Comparison of ENCODE assay signal across 10 mouse cellular contexts in genomic region chr15:11037376-11037695, GRCm38 (mm10). TPM values are rescaled to one million over a fixed set of nuclear protein-coding genes. Genes with fewer than 3 reads are reported as not detected.
DNase-seq lines count a peak whose midpoint lies in the region; ATAC-seq and TF ChIP-seq lines count a peak whose summit lies in the region.
"Had no signal": no experiment of that assay in that cellular context is flagged by ENCODE, and none has a peak within 500 bp of the region (broad histone marks: within the 10 kb centered on the region; RNA-seq: fewer than 3 reads in every experiment).

No protein-coding gene starts in this region.

- no peaks in the 10 kb centered on the region for H3K9me3 ChIP-seq in heart, embryonic 15.5 days (replicated peaks)
- no peaks in the 10 kb centered on the region for H3K9me3 ChIP-seq in hindbrain, embryonic 14.5 days (ENCODE audit: control insufficient read depth, low read length)
- no peaks in the 10 kb centered on the region for H3K9me3 ChIP-seq in midbrain, embryonic 14.5 days (ENCODE audit: control insufficient read depth, low read length)

- H3K79me2 ChIP-seq in heart, adult 2 months (replicated peaks; ENCODE audit: control insufficient read depth, insufficient read depth, low read length): no peaks in the 10 kb centered on the region

- peak overlapping the region; percentile 43 for H3K4me3 ChIP-seq in heart, embryonic 15.5 days
- H3K4me3 ChIP-seq in heart, adult 2 months: no peak overlapping the region
- peak overlapping the region; percentile 39 for H3K4me3 ChIP-seq in hindbrain, embryonic 14.5 days (replicated peaks; ENCODE audit: low read length)
- peak overlapping the region; percentile 36 for H3K4me3 ChIP-seq in midbrain, embryonic 14.5 days (replicated peaks; ENCODE audit: low read depth, low read length)

- H3K27ac ChIP-seq in heart, embryonic 15.5 days: no peak overlapping the region
- no peak overlapping the region for H3K27ac ChIP-seq in heart, adult 2 months
- H3K27ac ChIP-seq in hindbrain, embryonic 14.5 days: no peak overlapping the region
- no peak overlapping the region for H3K27ac ChIP-seq in midbrain, embryonic 14.5 days (replicated peaks; ENCODE audit: low read depth, low read length)

- H3K27me3 ChIP-seq in heart, embryonic 15.5 days: peaks cover 50% of the 10 kb centered on the region
- H3K27me3 ChIP-seq in heart, adult 2 months (ENCODE audit: control insufficient read depth, insufficient read depth, low read length): peaks cover 6% of the 10 kb centered on the region; the same call in 1 of the 2 replicates
- H3K27me3 ChIP-seq in hindbrain, embryonic 14.5 days (ENCODE audit: control insufficient read depth, insufficient read depth, low read length): peaks cover 42% of the 10 kb centered on the region
- H3K27me3 ChIP-seq in midbrain, embryonic 14.5 days (ENCODE audit: control insufficient read depth, insufficient read depth, low read length): peaks cover 41% of the 10 kb centered on the region

- no peak for DNase-seq in heart, adult 2 months
- peak; percentile 36 for DNase-seq in ZHBTc4 (ENCODE audit: low read depth, low spot score)
- DNase-seq in hindbrain, embryonic 14.5 days (ENCODE audit: low spot score): peak; percentile 27
- DNase-seq in midbrain, embryonic 14.5 days: peak; percentile 43
- DNase-seq in B cell, adult 2 months: no peak
- DNase-seq in adrenal gland, adult 8-10 months: no peak
- DNase-seq: cerebellum, adult 11 months had no signal

- H3K4me2 ChIP-seq in heart, embryonic 15.5 days: peak overlapping the region; percentile 58
- peak overlapping the region; percentile 81 for H3K4me2 ChIP-seq in hindbrain, embryonic 14.5 days (replicated peaks)
- peak overlapping the region; percentile 65 for H3K4me2 ChIP-seq in midbrain, embryonic 14.5 days (ENCODE audit: low read length)

- no peaks in the 10 kb centered on the region for H3K36me3 ChIP-seq in heart, embryonic 15.5 days
- H3K36me3 ChIP-seq in heart, adult 2 months (ENCODE audit: control insufficient read depth, insufficient read depth, low read length): no peaks in the 10 kb centered on the region
- no peaks in the 10 kb centered on the region for H3K36me3 ChIP-seq in hindbrain, embryonic 14.5 days (replicated peaks; ENCODE audit: control insufficient read depth, insufficient read depth)
- H3K36me3 ChIP-seq in midbrain, embryonic 14.5 days (ENCODE audit: control insufficient read depth, insufficient read depth, low read length): no peaks in the 10 kb centered on the region

- TF ChIP-seq CTCF in heart, adult 2 months (IDR thresholded peaks at IDR 0.05): no peak

- TF ChIP-seq EP300 in heart, adult 2 months (IDR thresholded peaks at IDR 0.05; ENCODE audit: insufficient read depth, low read depth, low read length): no peak

- peaks cover 16% of the 10 kb centered on the region for H3K4me1 ChIP-seq in heart, embryonic 15.5 days (replicated peaks)
- no peaks in the 10 kb centered on the region; the same call in 1 of the 2 replicates for H3K4me1 ChIP-seq in heart, adult 2 months (ENCODE audit: control insufficient read depth, insufficient read depth, low read length)
- peaks cover 15% of the 10 kb centered on the region for H3K4me1 ChIP-seq in hindbrain, embryonic 14.5 days (replicated peaks; ENCODE audit: control insufficient read depth, insufficient read depth, low read length)
- peaks cover 12% of the 10 kb centered on the region for H3K4me1 ChIP-seq in midbrain, embryonic 14.5 days (ENCODE audit: control insufficient read depth, insufficient read depth, low read length)

- H3K9ac ChIP-seq in heart, embryonic 15.5 days: no peak overlapping the region
- no peak overlapping the region for H3K9ac ChIP-seq in heart, adult 2 months (ENCODE audit: low read depth, low read length)
- peak overlapping the region; percentile 54 for H3K9ac ChIP-seq in hindbrain, embryonic 14.5 days
- H3K9ac ChIP-seq in midbrain, embryonic 14.5 days (replicated peaks; ENCODE audit: low read length): peak overlapping the region; percentile 47; the same call in 1 of the 2 replicates

- intact Hi-C loops in heart, adult 2 months (cut with DNase I): loop anchor here (10.0 kb wide), 1 partner anchor 207 kb away; no protein-coding TSS in a partner anchor

- TF ChIP-seq POLR2A in heart, adult 2 months (IDR thresholded peaks at IDR 0.05; ENCODE audit: insufficient read depth, low read depth, low read length): no peak

- WGBS in heart, embryonic 15.5 days: 3% methylated on average over 8 of the region's 8 CpGs
- WGBS in heart, adult 2 months: 7% methylated on average over 8 of the region's 8 CpGs
- 5% methylated on average over 8 of the region's 8 CpGs for WGBS in hindbrain, embryonic 14.5 days
- WGBS in midbrain, embryonic 14.5 days: 4% methylated on average over 8 of the region's 8 CpGs

- ATAC-seq in heart, embryonic 15.5 days (replicated peaks; ENCODE audit: insufficient number of reproducible peaks, insufficient read depth, low FRiP score, low read depth): no peak
- peak; percentile 41; the same call in 1 of the 2 replicates for ATAC-seq in hindbrain, embryonic 14.5 days (ENCODE audit: low FRiP score)
- no peak for ATAC-seq in midbrain, embryonic 14.5 days (ENCODE audit: low FRiP score, low TSS enrichment)
- no peak for ATAC-seq in activated CD4-positive, CD25-positive, alpha-beta regulatory T cell, adult 4 months

RNA-seq across cellular contexts. Expression of gene Rxfp3, which starts 0.5 kb away (rescaled TPM):
- 0.04 TPM in 1 of 2 replicates, not detected in the other for polyA plus RNA-seq in heart, embryonic 15.5 days (2015; fragmentation: Nextera tagmentation; extraction: Ambion mirVana)
- total RNA-seq in heart, adult 2 months (2021): under 1 TPM; 0.05 to 0.09 TPM
- polyA plus RNA-seq in heart, adult 2 months (2012; rRNA removed): 0.06 and 0.08 TPM in 2 replicates
- 4.0 and 4.3 TPM in 2 replicates for polyA plus RNA-seq in hindbrain, embryonic 14.5 days (2014; fragmentation: Nextera tagmentation; extraction: Ambion mirVana)
- 2.5 TPM in 2 replicates for polyA plus RNA-seq in midbrain, embryonic 14.5 days (2014; fragmentation: Nextera tagmentation; extraction: Ambion mirVana)
- not detected for polyA plus RNA-seq in activated CD4-positive, CD25-positive, alpha-beta regulatory T cell, adult 4 months (2017; shearing (Covaris generic))
- total RNA-seq in adrenal gland, adult 8-10 months (2022): under 1 TPM in 1 of 4 experiments, not detected in 3; 0.06 TPM

RNA-seq across cellular contexts. Expression of gene Adamts12, which starts 27.3 kb away (rescaled TPM):
- 1.7 and 2.0 TPM in 2 replicates for polyA plus RNA-seq in heart, embryonic 15.5 days (2015; fragmentation: Nextera tagmentation; extraction: Ambion mirVana)
- 1 to 10 TPM; 1.3 to 2.7 TPM for total RNA-seq in heart, adult 2 months (2021)
- polyA plus RNA-seq in heart, adult 2 months (2012; rRNA removed): 0.64 and 1.7 TPM in 2 replicates
- polyA plus RNA-seq in hindbrain, embryonic 14.5 days (2014; fragmentation: Nextera tagmentation; extraction: Ambion mirVana): 2.0 and 3.1 TPM in 2 replicates
- 0.70 and 2.8 TPM in 2 replicates for polyA plus RNA-seq in midbrain, embryonic 14.5 days (2014; fragmentation: Nextera tagmentation; extraction: Ambion mirVana)
- under 1 TPM in 1 of 2 experiments, not detected in 1; 0.08 TPM for polyA plus RNA-seq in activated CD4-positive, CD25-positive, alpha-beta regulatory T cell, adult 4 months (2017; shearing (Covaris generic))
- total RNA-seq in adrenal gland, adult 8-10 months (2022): 1 to 10 TPM; 2.0 to 4.2 (median 2.8) TPM

RNA-seq across cellular contexts. Expression of gene Slc45a2, which starts 36.8 kb away (rescaled TPM):
- polyA plus RNA-seq in heart, embryonic 15.5 days (2015; fragmentation: Nextera tagmentation; extraction: Ambion mirVana): 0.08 and 0.13 TPM in 2 replicates
- total RNA-seq in heart, adult 2 months (2021): not detected
- 0.06 TPM in 1 of 2 replicates, not detected in the other for polyA plus RNA-seq in heart, adult 2 months (2012; rRNA removed)
- 0.20 and 0.23 TPM in 2 replicates for polyA plus RNA-seq in hindbrain, embryonic 14.5 days (2014; fragmentation: Nextera tagmentation; extraction: Ambion mirVana)
- polyA plus RNA-seq in midbrain, embryonic 14.5 days (2014; fragmentation: Nextera tagmentation; extraction: Ambion mirVana): 0.36 TPM in 1 of 2 replicates, not detected in the other
- not detected for polyA plus RNA-seq in activated CD4-positive, CD25-positive, alpha-beta regulatory T cell, adult 4 months (2017; shearing (Covaris generic))
- not detected for total RNA-seq in adrenal gland, adult 8-10 months (2022)
- total RNA-seq: layer of hippocampus, postnatal 36 days had no signal

RNA-seq across cellular contexts. Expression of gene Amacr, which starts 55.8 kb away (rescaled TPM):
- 13.0 and 13.7 TPM in 2 replicates for polyA plus RNA-seq in heart, embryonic 15.5 days (2015; fragmentation: Nextera tagmentation; extraction: Ambion mirVana)
- total RNA-seq in heart, adult 2 months (2021): 10 to 100 TPM; 34.0 to 37.8 TPM
- 18.7 and 31.5 TPM in 2 replicates for polyA plus RNA-seq in heart, adult 2 months (2012; rRNA removed)
- 16.6 and 16.7 TPM in 2 replicates for polyA plus RNA-seq in hindbrain, embryonic 14.5 days (2014; fragmentation: Nextera tagmentation; extraction: Ambion mirVana)
- polyA plus RNA-seq in midbrain, embryonic 14.5 days (2014; fragmentation: Nextera tagmentation; extraction: Ambion mirVana): 9.8 and 11.1 TPM in 2 replicates
- polyA plus RNA-seq in activated CD4-positive, CD25-positive, alpha-beta regulatory T cell, adult 4 months (2017; shearing (Covaris generic)): 1 to 10 TPM; 2.4 to 2.9 TPM
- 10 to 100 TPM; 11.2 to 20.5 (median 17.5) TPM for total RNA-seq in adrenal gland, adult 8-10 months (2022)

Comparison
In these comparisons a context has a peak if more than half of its experiments do, and no peak if none do; other contexts are left out.
1. H3K9ac ChIP-seq: peak in hindbrain, embryonic 14.5 days (single experiment) and midbrain, embryonic 14.5 days (single experiment); none in heart, embryonic 15.5 days (single experiment) and heart, adult 2 months (single experiment).
2. DNase-seq: peak in ZHBTc4 (single experiment), hindbrain, embryonic 14.5 days (single experiment) and midbrain, embryonic 14.5 days (single experiment); none in heart, adult 2 months (0 of 2), B cell, adult 2 months (0 of 2) and adrenal gland, adult 8-10 months (single experiment).
3. Peak in every context shown above with its lines, with median percentiles within 50 percentile points of each other: H3K4me2 ChIP-seq.